Mouse (Mus musculus) liver, embryonic 12.5 days (tissue): ENCODE measurements around the gene Ap1g1. TPM values are rescaled to one million over a fixed set of nuclear protein-coding genes. Genes with fewer than 3 reads are reported as not detected.

Experiments used
- ATAC-seq: fragments of 200-750 bp; cut with Nextera tagmentation; 2 replicates; pipeline ENCODE4 v1.8.0; 2017; ENCODE audit warnings: moderate number of reproducible peaks, mild to moderate bottlenecking, moderate library complexity
- H3K27ac ChIP-seq: fragments of 300-500 bp; sonication (generic); 2 replicates; pipeline ENCODE4 v1.5.1; 2016; ENCODE audit warnings: mild to moderate bottlenecking
- H3K27me3 ChIP-seq: fragments of 300-500 bp; sonication (generic); replicated peaks from 2 replicates; pipeline ENCODE4 v1.6.1; 2016; ENCODE audit warnings: mild to moderate bottlenecking, moderate library complexity
- H3K36me3 ChIP-seq: fragments of 300-500 bp; sonication (generic); 2 replicates; pipeline ENCODE4 v1.6.1; 2016; ENCODE audit warnings: mild to moderate bottlenecking, moderate library complexity
- H3K4me1 ChIP-seq: fragments of 300-500 bp; sonication (generic); 2 replicates; pipeline ENCODE4 v1.6.1; 2016
- H3K4me2 ChIP-seq: fragments of 300-500 bp; sonication (generic); 2 replicates; pipeline ENCODE4 v1.6.1; 2016; ENCODE audit warnings: mild to moderate bottlenecking, moderate library complexity
- H3K4me3 ChIP-seq: fragments of 300-500 bp; sonication (generic); 2 replicates; pipeline ENCODE4 v1.5.1; 2016; ENCODE audit warnings: mild to moderate bottlenecking, moderate library complexity
- H3K9ac ChIP-seq: fragments of 300-500 bp; sonication (generic); 2 replicates; pipeline ENCODE4 v1.6.1; 2016; ENCODE audit warnings: mild to moderate bottlenecking, moderate library complexity
- H3K9me3 ChIP-seq: fragments of 300-500 bp; sonication (generic); replicated peaks from 2 replicates; pipeline ENCODE4 v1.6.1; 2016; ENCODE audit warnings: mild to moderate bottlenecking, moderate library complexity
- WGBS: fragments of 180-500 bp; shearing (Covaris S2); methylation state at CpG from one replicate; pipeline ENCODE4 v1.1.7; 2016; ENCODE audit not compliant: insufficient replicate concordance; 5-methylcytosine and 5-hydroxymethylcytosine counted together
- polyA plus RNA-seq: library from polyadenylated mRNA; unstranded; fragments of >200 nt; fragmentation: Nextera tagmentation; extraction: Ambion mirVana; gene quantifications from 2 replicates; pipeline ENCODE4 v1.2.1, GENCODE M21; 2016

Ap1g1 gene
- polyA plus RNA-seq, 1 experiment from 2014 or later: 25.8 TPM

DNA sequence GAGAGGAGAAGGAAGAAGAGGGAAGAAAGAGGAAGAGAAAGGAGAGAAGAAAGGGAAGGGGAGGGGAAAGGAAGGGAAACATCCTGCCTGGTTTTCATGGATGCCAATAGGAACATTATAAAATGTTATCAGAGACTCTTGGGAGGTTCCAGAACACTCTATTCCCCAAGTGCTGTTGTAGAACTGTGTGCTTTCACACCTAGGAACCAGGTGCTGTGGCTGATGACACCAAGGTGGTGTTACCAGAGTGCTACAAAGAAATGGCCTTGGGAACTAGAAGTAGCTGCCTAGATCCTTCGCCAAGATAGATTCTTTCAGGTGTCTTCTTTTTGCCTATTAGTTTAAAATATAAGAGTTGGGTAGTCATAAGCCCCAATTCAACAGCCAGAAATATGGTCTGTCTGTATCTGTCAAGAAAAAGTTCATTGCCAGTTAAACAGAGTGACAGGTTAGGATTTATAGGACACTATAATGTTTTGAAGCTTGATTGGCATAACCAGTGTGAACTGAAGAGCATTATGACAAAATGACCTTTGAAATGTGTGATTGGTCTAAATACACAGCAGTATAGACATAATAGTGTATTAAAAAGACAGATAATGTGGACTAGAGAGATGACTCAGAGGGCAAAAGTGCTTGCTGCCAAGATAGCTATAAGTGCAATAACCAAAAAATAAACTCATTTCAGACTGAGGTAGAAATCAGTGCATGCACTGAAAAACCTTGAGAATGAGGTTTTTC, 126.7 kb downstream of the Ap1g1 start:
- no peak for ATAC-seq
- peaks cover 77% of the 10 kb centered on the region for H3K36me3 ChIP-seq
- no peaks in the 10 kb centered on the region for H3K9me3 ChIP-seq
- no peaks in the 10 kb centered on the region for H3K27me3 ChIP-seq
- no peak overlapping the region for H3K9ac ChIP-seq
- no peak overlapping the region for H3K27ac ChIP-seq
- 74% methylated on average over 1 of the region's 1 CpGs for WGBS
- no peak overlapping the region for H3K4me3 ChIP-seq
- no peaks in the 10 kb centered on the region for H3K4me1 ChIP-seq
- no peak overlapping the region for H3K4me2 ChIP-seq

DNA sequence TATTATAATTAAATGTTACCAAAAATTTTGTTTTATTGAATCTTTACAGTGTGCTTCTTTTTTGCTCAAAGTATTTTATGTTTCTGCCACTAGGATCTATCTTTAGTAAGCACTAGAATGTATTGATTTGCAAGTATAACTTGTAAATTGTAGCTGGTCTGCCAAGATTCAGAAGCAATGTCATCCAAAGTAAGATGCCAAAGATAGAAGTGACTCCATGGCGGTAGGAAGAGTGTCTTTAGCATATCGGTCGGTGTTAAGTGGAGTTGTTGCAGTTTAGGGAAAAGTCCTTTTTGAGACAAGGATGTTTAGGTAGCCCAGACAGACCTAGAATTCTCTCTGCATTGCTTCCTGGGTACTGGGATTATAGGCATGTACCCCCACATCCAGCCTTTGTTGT, 128.6 kb downstream of the Ap1g1 start:
- H3K36me3 ChIP-seq: peaks cover 79% of the 10 kb centered on the region
- no peaks in the 10 kb centered on the region for H3K9me3 ChIP-seq
- 96% methylated on average over 3 of the region's 3 CpGs for WGBS
- no peak overlapping the region for H3K4me3 ChIP-seq
- H3K4me1 ChIP-seq: no peaks in the 10 kb centered on the region
- no peak for ATAC-seq
- no peak overlapping the region for H3K4me2 ChIP-seq
- no peak overlapping the region for H3K27ac ChIP-seq
- no peak overlapping the region for H3K9ac ChIP-seq
- no peaks in the 10 kb centered on the region for H3K27me3 ChIP-seq

DNA sequence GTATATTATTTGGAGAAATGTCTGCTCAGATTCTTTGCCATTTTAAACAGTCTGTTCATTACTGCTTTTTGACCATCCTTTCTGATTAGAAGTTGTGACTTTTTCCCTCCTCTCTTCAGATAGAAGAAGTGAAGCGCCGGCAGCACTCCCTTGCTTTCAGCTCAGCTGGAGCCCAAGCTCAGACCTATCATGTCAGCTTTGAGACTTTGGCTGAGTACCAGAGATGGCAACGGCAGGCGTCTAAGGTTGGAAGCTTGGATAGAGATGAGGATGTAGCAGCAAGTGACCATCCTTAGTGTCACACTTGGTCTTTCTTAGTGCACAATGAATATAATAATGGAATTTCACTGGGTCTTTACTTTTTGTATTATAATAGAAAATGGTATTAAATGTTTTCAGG, 129.0 kb downstream of the Ap1g1 start:
- no peaks in the 10 kb centered on the region for H3K4me1 ChIP-seq
- H3K9ac ChIP-seq: no peak overlapping the region
- H3K9me3 ChIP-seq: no peaks in the 10 kb centered on the region
- H3K27me3 ChIP-seq: no peaks in the 10 kb centered on the region
- H3K4me2 ChIP-seq: no peak overlapping the region
- H3K36me3 ChIP-seq: peaks cover 79% of the 10 kb centered on the region
- 94% methylated on average over 4 of the region's 4 CpGs for WGBS
- ATAC-seq: no peak
- H3K4me3 ChIP-seq: no peak overlapping the region
- no peak overlapping the region for H3K27ac ChIP-seq

Other genes starting within 250 kb of the Ap1g1 start
- gene Dhx38, start 212.7 kb upstream of the Ap1g1 start, polyA plus RNA-seq: 18.6 and 19.8 TPM in 2 replicates
- gene Txnl4b, start 212.7 kb upstream of the Ap1g1 start, polyA plus RNA-seq: 12.7 and 13.9 TPM in 2 replicates
- 10.5 and 10.8 TPM in 2 replicates for gene Hp, start 199.4 kb upstream of the Ap1g1 start, polyA plus RNA-seq
- gene Dhodh, start 169.9 kb upstream of the Ap1g1 start, polyA plus RNA-seq: 33.3 and 35.3 TPM in 2 replicates
- gene Pkd1l3, start 164.0 kb upstream of the Ap1g1 start, polyA plus RNA-seq: 0.97 and 2.0 TPM in 2 replicates
- gene Ist1, start 85.3 kb upstream of the Ap1g1 start, polyA plus RNA-seq: 48.0 and 49.6 TPM in 2 replicates
- 9.9 and 11.4 TPM in 2 replicates for gene Zfp821, start 73.0 kb upstream of the Ap1g1 start, polyA plus RNA-seq
- 3.9 and 4.6 TPM in 2 replicates for gene Atxn1l, start 40.8 kb upstream of the Ap1g1 start, polyA plus RNA-seq
- gene Phlpp2, start 90.0 kb downstream of the Ap1g1 start, polyA plus RNA-seq: 3.0 and 3.3 TPM in 2 replicates
- 0.07 and 0.15 TPM in 2 replicates for gene Marveld3, start 183.6 kb downstream of the Ap1g1 start, polyA plus RNA-seq
- gene Tat, start 211.9 kb downstream of the Ap1g1 start, polyA plus RNA-seq: 0.10 and 0.13 TPM in 2 replicates